Mouse (Mus musculus): ENCODE measurements around the gene Ndufv2. TPM values are rescaled to one million over a fixed set of nuclear protein-coding genes. Genes with fewer than 3 reads are reported as not detected.

Ndufv2 gene
- polyA plus RNA-seq, 1 experiment from 2014 or later = 347 TPM

DNA sequence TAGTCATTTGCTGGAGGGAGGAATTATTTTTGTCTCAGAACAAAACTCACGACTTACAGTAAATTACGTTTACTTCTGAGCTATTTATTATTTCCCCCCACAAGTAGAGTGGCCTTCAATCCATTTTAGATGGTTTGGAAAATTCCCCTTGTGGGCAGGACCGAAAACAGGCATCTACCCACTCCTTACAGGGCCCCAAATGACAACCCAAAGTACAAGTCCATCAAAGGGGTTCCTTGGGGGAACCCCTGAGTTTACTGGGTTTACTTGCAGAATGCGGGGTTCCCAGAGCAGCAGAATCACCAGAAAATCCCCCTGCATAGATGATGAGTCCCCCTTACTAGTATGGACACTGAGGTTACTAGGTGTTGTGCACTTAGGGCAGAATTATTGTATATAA is 10.8 kb upstream of the Ndufv2 start:
- no peak for ATAC-seq (ENCODE audit: insufficient read depth, low FRiP score, low TSS enrichment)
- peaks cover 8% of the 10 kb centered on the region for H3K4me1 ChIP-seq (ENCODE audit: control insufficient read depth, insufficient read depth, low read length)
- H3K9me3 ChIP-seq (ENCODE audit: control insufficient read depth, low read length) = no peaks in the 10 kb centered on the region
- no peaks in the 10 kb centered on the region for H3K27me3 ChIP-seq (ENCODE audit: control insufficient read depth, insufficient read depth, low read length)
- peak overlapping the region; percentile 78 for H3K9ac ChIP-seq (ENCODE audit: low read length)
- H3K4me3 ChIP-seq (ENCODE audit: low read depth, low read length) = peak overlapping the region; percentile 81
- H3K4me2 ChIP-seq (ENCODE audit: low read depth) = peak overlapping the region; percentile 44
- no peak overlapping the region for H3K27ac ChIP-seq (ENCODE audit: low read depth, low read length)
- peaks cover 7% of the 10 kb centered on the region for H3K36me3 ChIP-seq (ENCODE audit: control insufficient read depth, insufficient read depth, low read length)
- DNase-seq (ENCODE audit: low spot score) = no peak
- WGBS = 51% methylated on average over 4 of the region's 4 CpGs

DNA sequence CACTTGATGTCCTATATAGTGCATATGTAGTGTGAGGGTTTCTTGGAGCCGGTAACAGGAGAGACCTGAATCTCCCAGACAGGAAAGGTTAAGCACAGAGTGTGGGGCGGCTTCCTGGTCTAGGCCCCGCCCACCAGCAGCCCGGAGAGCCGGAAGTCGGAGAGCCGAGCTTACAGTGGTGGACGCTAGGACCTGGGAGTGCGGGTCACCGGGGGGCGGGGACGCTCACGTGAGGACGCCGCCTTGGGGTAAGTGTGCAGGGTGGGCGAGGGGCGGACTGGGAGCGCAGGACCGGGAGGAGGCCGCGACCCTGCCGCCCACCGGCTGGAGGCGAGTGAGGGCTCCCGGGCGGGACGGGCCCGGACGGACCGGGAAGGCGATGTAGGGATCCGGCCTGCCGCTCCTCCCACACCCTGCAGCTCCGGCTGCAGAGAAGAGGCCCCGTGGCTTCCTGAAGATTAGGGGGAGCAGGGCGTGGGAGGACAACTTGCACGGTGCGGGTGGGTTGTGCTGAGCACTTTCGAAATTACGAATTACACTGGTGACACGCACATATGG is 10.1 kb upstream of the Ndufv2 start, which contains the start of gene Washc1:
Gene Washc1 (plus strand): TSS at position 144 of the 558 bp plus-strand sequence.
- Histone ChIP-seq H3K36me3 (ENCODE audit: control insufficient read depth, insufficient read depth, low read length) (peaks cover 4% of the 10 kb centered on the region), H3K4me1 (ENCODE audit: control insufficient read depth, insufficient read depth, low read length) (peaks cover 8% of the 10 kb centered on the region), H3K9me3 (ENCODE audit: control insufficient read depth, low read length) (no peaks in the 10 kb centered on the region), H3K4me3 (ENCODE audit: low read depth, low read length) (peak within 1 kb of the TSS; percentile 81), H3K27me3 (ENCODE audit: control insufficient read depth, insufficient read depth, low read length) (no peaks in the 10 kb centered on the region), H3K27ac (ENCODE audit: low read depth, low read length) (0 out of 2 replicates have a peak within 1 kb of the TSS, but pooled peaks have one; percentile 17), H3K9ac (ENCODE audit: low read length) (peak within 1 kb of the TSS; percentile 78), H3K4me2 (ENCODE audit: low read depth) (peak within 1 kb of the TSS; percentile 44)
- ATAC-seq (ENCODE audit: insufficient read depth, low FRiP score, low TSS enrichment) = peak; percentile 96
- WGBS = under 1% methylated on average over 38 of the region's 41 CpGs
- DNase-seq (ENCODE audit: low spot score) = peak; percentile 94

DNA sequence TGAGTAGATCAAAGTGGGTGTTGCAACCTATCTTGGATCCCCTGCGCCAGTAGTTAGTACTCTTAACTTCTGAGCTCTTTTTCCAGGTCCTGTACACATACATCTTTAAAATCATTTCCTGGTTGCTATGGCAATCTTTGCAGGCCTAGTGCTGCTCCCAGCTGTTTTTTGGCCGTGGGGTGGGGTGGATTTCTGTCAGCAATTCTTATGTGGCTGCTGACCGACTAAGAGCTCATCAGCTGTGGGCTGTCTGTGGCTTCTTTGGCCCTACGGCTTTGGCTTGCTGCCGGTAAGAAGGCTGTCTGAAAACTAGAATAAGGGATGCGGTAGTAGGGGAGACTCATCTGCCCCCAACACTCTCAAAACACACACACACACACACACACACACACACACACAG is 9.4 kb upstream of the Ndufv2 start:
- no peak overlapping the region for H3K9ac ChIP-seq (ENCODE audit: low read length)
- no peak for DNase-seq (ENCODE audit: low spot score)
- peak overlapping the region; percentile 44 for H3K4me2 ChIP-seq (ENCODE audit: low read depth)
- peaks cover 8% of the 10 kb centered on the region for H3K4me1 ChIP-seq (ENCODE audit: control insufficient read depth, insufficient read depth, low read length)
- no peaks in the 10 kb centered on the region for H3K9me3 ChIP-seq (ENCODE audit: control insufficient read depth, low read length)
- 63% methylated on average over 6 of the region's 6 CpGs for WGBS
- H3K27me3 ChIP-seq (ENCODE audit: control insufficient read depth, insufficient read depth, low read length) = no peaks in the 10 kb centered on the region
- no peak overlapping the region for H3K27ac ChIP-seq (ENCODE audit: low read depth, low read length)
- ATAC-seq (ENCODE audit: insufficient read depth, low FRiP score, low TSS enrichment) = no peak
- H3K36me3 ChIP-seq (ENCODE audit: control insufficient read depth, insufficient read depth, low read length) = peaks cover under 1% of the 10 kb centered on the region
- peak overlapping the region; percentile 81; the same call in 1 of the 2 replicates for H3K4me3 ChIP-seq (ENCODE audit: low read depth, low read length)

DNA sequence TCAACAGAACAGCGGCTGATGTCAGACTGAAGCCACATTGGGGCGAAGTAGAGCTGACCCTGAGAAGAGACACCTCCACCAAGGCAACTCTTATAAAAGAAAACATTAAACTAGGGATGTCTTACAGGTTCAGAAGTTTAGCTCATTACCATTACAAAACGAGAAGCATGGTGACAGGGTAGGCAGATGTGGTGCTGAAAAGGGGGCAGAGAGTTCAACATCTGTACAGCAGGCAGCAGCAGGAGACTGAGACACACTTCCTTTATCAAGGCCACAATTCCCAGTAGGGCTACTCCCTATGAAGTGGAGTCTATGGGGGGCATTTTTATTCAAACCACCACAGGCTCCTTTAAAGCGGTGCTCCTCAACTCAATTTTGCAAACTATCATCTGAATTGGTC is 6.8 kb upstream of the Ndufv2 start:
- Histone ChIP-seq H3K27ac (ENCODE audit: low read depth, low read length) (no peak overlapping the region), H3K36me3 (ENCODE audit: control insufficient read depth, insufficient read depth, low read length) (no peaks in the 10 kb centered on the region)

DNA sequence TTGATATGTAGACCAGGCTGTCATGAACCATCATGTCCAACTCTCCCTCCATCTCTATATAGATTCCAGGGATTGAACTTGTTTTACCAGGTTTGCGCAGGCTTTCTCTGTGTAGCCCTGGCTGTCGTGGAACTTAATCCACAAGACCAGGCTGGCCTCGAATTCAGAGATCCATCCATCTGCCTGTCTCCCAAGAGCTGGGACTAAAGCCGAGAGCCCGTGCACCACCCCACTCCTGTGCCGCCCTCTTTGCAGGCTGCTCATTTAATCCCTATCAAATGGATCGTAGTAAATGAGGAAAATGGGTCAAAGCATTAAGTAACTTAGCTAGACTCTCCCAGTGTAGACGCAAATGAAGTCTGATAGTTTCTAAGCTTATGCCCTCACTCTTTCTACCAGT is 6.1 kb upstream of the Ndufv2 start:
- H3K4me2 ChIP-seq (ENCODE audit: low read depth) = no peak overlapping the region
- no peak overlapping the region for H3K9ac ChIP-seq (ENCODE audit: low read length)
- 78% methylated on average over 8 of the region's 8 CpGs for WGBS
- no peak for DNase-seq (ENCODE audit: low spot score)
- H3K27me3 ChIP-seq (ENCODE audit: control insufficient read depth, insufficient read depth, low read length) = no peaks in the 10 kb centered on the region
- no peak for ATAC-seq (ENCODE audit: insufficient read depth, low FRiP score, low TSS enrichment)
- no peak overlapping the region for H3K4me3 ChIP-seq (ENCODE audit: low read depth, low read length)
- H3K27ac ChIP-seq (ENCODE audit: low read depth, low read length) = no peak overlapping the region
- no peaks in the 10 kb centered on the region for H3K36me3 ChIP-seq (ENCODE audit: control insufficient read depth, insufficient read depth, low read length)
- no peaks in the 10 kb centered on the region for H3K9me3 ChIP-seq (ENCODE audit: control insufficient read depth, low read length)
- peaks cover 7% of the 10 kb centered on the region for H3K4me1 ChIP-seq (ENCODE audit: control insufficient read depth, insufficient read depth, low read length)

More for the DNA sequence above, 6.8 kb upstream of the Ndufv2 start:
- Histone ChIP-seq H3K9ac (ENCODE audit: low read length) (no peak overlapping the region), H3K4me3 (ENCODE audit: low read depth, low read length) (no peak overlapping the region), H3K9me3 (ENCODE audit: control insufficient read depth, low read length) (no peaks in the 10 kb centered on the region), H3K27me3 (ENCODE audit: control insufficient read depth, insufficient read depth, low read length) (no peaks in the 10 kb centered on the region), H3K4me2 (ENCODE audit: low read depth) (no peak overlapping the region), H3K4me1 (ENCODE audit: control insufficient read depth, insufficient read depth, low read length) (peaks cover 8% of the 10 kb centered on the region)
- no peak for DNase-seq (ENCODE audit: low spot score)
- ATAC-seq (ENCODE audit: insufficient read depth, low FRiP score, low TSS enrichment) = no peak
- 79% methylated on average over 4 of the region's 4 CpGs for WGBS

DNA sequence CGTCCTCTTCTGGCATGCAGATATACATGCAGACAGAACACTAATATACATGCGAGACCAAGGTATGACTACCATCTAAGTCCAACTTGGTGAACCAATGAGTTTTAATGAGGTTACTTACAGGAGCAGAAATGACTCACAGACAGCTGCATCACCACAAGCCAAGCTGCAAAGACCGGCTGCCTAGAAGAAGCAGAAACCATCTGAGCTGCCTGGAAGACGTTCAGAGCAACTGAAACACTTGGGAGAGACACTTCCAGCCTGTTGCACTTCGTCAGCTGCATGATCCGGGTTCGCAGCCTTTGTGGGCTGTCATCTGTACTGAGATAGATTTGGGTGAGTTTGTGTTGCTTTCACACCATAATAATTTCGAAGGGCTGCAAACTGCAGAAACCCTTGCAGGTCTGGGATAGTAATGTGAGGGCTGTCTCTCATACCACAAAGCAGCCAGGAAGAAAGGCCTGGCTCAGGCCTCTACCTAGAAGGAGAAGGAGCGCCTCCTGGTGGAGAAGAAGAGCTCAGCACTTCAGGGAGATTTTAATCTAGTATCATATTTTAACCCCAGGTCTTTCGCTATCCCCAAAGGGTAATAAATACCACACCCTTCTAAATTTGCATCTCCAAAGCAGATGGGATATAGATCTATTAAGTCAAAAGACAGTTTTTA is 5.4 kb upstream of the Ndufv2 start:
- H3K36me3 ChIP-seq (ENCODE audit: control insufficient read depth, insufficient read depth, low read length) = no peaks in the 10 kb centered on the region
- DNase-seq (ENCODE audit: low spot score) = peak; percentile 53
- ATAC-seq (ENCODE audit: insufficient read depth, low FRiP score, low TSS enrichment) = no peak
- no peaks in the 10 kb centered on the region for H3K9me3 ChIP-seq (ENCODE audit: control insufficient read depth, low read length)
- no peaks in the 10 kb centered on the region for H3K27me3 ChIP-seq (ENCODE audit: control insufficient read depth, insufficient read depth, low read length)
- H3K4me3 ChIP-seq (ENCODE audit: low read depth, low read length) = no peak overlapping the region
- 0 out of 2 replicates have a peak, but pooled peaks cover 3% of the 10 kb centered on the region for H3K4me1 ChIP-seq (ENCODE audit: control insufficient read depth, insufficient read depth, low read length)
- H3K27ac ChIP-seq (ENCODE audit: low read depth, low read length) = no peak overlapping the region
- no peak overlapping the region for H3K9ac ChIP-seq (ENCODE audit: low read length)
- H3K4me2 ChIP-seq (ENCODE audit: low read depth) = no peak overlapping the region
- WGBS = 55% methylated on average over 10 of the region's 10 CpGs

DNA sequence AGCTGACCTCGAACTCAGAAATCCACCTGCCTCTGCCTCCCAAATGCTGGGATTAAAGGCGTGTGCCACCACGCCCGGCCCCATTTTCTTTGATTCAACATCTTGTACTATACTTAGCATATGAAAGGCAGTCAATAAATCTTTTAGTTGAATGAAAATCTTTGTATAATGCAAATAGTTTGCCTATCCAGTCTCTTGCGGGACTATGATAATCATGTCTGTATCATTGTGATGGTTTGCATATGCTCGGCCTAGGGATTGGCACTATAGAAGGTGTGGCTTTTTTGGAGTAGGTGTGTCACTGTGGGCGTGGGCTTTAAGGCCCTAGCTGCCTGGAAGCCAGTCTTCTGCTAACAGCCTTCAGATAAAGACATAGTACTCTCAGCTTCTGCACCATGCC is 2.7 kb upstream of the Ndufv2 start:
- H3K4me2 ChIP-seq (ENCODE audit: low read depth) = no peak overlapping the region
- DNase-seq (ENCODE audit: low spot score) (no peak), ATAC-seq (ENCODE audit: insufficient read depth, low FRiP score, low TSS enrichment) (no peak)
- H3K4me3 ChIP-seq (ENCODE audit: low read depth, low read length) = no peak overlapping the region
- H3K27me3 ChIP-seq (ENCODE audit: control insufficient read depth, insufficient read depth, low read length) = no peaks in the 10 kb centered on the region
- 87% methylated on average over 7 of the region's 7 CpGs for WGBS
- no peak overlapping the region for H3K27ac ChIP-seq (ENCODE audit: low read depth, low read length)
- H3K9me3 ChIP-seq (ENCODE audit: control insufficient read depth, low read length) = no peaks in the 10 kb centered on the region
- no peak overlapping the region for H3K9ac ChIP-seq (ENCODE audit: low read length)
- H3K4me1 ChIP-seq (ENCODE audit: control insufficient read depth, insufficient read depth, low read length) = peaks cover 4% of the 10 kb centered on the region; the same call in 1 of the 2 replicates
- no peaks in the 10 kb centered on the region for H3K36me3 ChIP-seq (ENCODE audit: control insufficient read depth, insufficient read depth, low read length)

DNA sequence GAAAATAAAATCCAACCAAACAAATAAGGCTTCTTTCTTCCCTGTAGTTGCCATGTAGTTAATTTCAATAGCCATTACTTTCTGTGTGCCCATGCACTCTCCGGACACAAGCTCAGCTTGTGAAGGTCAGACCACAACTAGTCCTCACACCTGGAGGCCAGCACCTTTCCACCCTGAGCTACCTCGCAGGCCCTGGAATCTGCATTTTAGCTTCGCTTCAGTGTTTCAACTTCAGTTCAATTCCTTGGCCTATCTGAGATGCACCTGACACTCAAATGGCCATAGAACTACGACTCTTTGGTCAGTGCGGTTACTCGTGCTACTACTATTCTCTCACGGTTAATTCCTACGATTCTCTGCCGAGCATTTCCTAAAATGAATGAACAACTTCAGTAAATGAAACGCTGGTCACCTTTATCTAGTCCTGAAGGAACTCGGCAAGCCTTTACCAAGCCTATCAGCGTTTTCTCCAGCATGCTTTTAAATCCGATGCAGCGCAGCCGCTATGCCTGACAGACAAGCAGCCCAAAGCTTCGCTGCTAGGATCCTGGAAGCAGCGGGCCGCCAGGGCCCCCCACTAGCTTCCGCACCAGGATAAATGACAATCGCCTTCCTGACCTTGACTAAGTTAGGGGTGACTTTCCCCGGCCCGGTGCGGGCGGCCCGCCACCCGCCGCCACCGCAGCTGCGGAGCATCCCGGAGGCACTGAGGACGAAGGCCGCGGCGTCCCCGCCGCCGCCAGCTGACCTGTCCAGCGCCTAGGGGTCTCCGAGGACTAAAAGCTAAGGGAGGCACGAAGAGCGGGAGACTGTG is 586 bp downstream of the Ndufv2 start:
- DNase-seq (ENCODE audit: low spot score) (no peak), ATAC-seq (ENCODE audit: insufficient read depth, low FRiP score, low TSS enrichment) (no peak)
- H3K9me3 ChIP-seq (ENCODE audit: control insufficient read depth, low read length) = no peaks in the 10 kb centered on the region
- H3K4me1 ChIP-seq (ENCODE audit: control insufficient read depth, insufficient read depth, low read length) = peaks cover 4% of the 10 kb centered on the region; the same call in 1 of the 2 replicates
- peak overlapping the region; percentile 56 for H3K4me2 ChIP-seq (ENCODE audit: low read depth)
- H3K27me3 ChIP-seq (ENCODE audit: control insufficient read depth, insufficient read depth, low read length) = no peaks in the 10 kb centered on the region
- peak overlapping the region; percentile 84 for H3K27ac ChIP-seq (ENCODE audit: low read depth, low read length)
- WGBS = 1% methylated on average over 41 of the region's 41 CpGs
- H3K36me3 ChIP-seq (ENCODE audit: control insufficient read depth, insufficient read depth, low read length) = no peaks in the 10 kb centered on the region
- H3K9ac ChIP-seq (ENCODE audit: low read length) = peak overlapping the region; percentile 95
- peak overlapping the region; percentile 85 for H3K4me3 ChIP-seq (ENCODE audit: low read depth, low read length)
